Mouse (Mus musculus): ENCODE measurements around the gene Ces1g. TPM values are rescaled to one million over a fixed set of nuclear protein-coding genes. Genes with fewer than 3 reads are reported as not detected.

The Ces1g gene
- polyA plus RNA-seq, 1 experiment = not detected

DNA sequence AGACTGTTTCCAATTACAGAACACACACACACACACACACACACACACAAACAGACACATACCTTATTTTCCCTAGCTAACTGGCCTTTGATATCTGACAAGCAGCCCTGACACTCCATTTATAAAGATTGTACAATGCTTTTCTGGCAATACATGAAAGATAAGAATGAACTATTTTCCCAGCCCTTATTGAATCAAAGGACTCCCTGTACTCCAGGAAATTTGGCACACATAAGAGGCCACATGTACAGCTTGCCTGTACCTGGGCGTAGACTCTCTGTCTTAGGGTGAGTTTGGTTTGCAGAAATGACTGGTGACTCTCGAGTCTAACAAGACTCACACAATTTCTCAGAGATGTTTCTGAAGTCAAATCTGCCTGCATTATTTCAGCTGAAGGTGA lies 53.2 kb downstream of the Ces1g start:
- TF ChIP-seq CTCF (IDR thresholded peaks at IDR 0.05; ENCODE audit: extremely low read depth, insufficient read depth, low read length) (no peak), POLR2A (IDR thresholded peaks at IDR 0.05; ENCODE audit: extremely low read depth, insufficient read depth, low read length) (no peak)
- Histone ChIP-seq H3K27ac (ENCODE audit: insufficient read depth, low read length) (no peak overlapping the region), H3K4me3 (ENCODE audit: insufficient read depth, low read length) (no peak overlapping the region), H3K4me1 (ENCODE audit: control insufficient read depth, insufficient read depth, low read length) (no peaks in the 10 kb centered on the region)

GRCm38 (mm10) chr8:93282349-93282748 lies 54.8 kb downstream of the Ces1g start:
- Histone ChIP-seq H3K4me1 (ENCODE audit: control insufficient read depth, insufficient read depth, low read length) (peaks cover 2% of the 10 kb centered on the region), H3K27ac (ENCODE audit: insufficient read depth, low read length) (no peak overlapping the region)
- TF ChIP-seq CTCF (IDR thresholded peaks at IDR 0.05; ENCODE audit: extremely low read depth, insufficient read depth, low read length) (no peak), POLR2A (IDR thresholded peaks at IDR 0.05; ENCODE audit: extremely low read depth, insufficient read depth, low read length) (no peak)

GRCm38 (mm10) chr8:93279556-93279955 lies 57.6 kb downstream of the Ces1g start, which contains the start of gene Ces1f:
TSS of gene Ces1f (minus strand) at chr8:93279747.
- H3K4me1 ChIP-seq (ENCODE audit: control insufficient read depth, insufficient read depth, low read length) = peaks cover 2% of the 10 kb centered on the region
- no peak within 1 kb of the TSS for H3K27ac ChIP-seq (ENCODE audit: insufficient read depth, low read length)
- no peak within 1 kb of the TSS for H3K4me3 ChIP-seq (ENCODE audit: insufficient read depth, low read length)
- TF ChIP-seq POLR2A (IDR thresholded peaks at IDR 0.05; ENCODE audit: extremely low read depth, insufficient read depth, low read length) = no peak
- no peak for TF ChIP-seq CTCF (IDR thresholded peaks at IDR 0.05; ENCODE audit: extremely low read depth, insufficient read depth, low read length)

More at GRCm38 (mm10) chr8:93282349-93282748, 54.8 kb downstream of the Ces1g start:
- no peak overlapping the region for H3K4me3 ChIP-seq (ENCODE audit: insufficient read depth, low read length)

GRCm38 (mm10) chr8:93278176-93278805 lies 58.8 kb downstream of the Ces1g start:
- peaks cover 4% of the 10 kb centered on the region for H3K4me1 ChIP-seq (ENCODE audit: control insufficient read depth, insufficient read depth, low read length)
- no peak overlapping the region for H3K27ac ChIP-seq (ENCODE audit: insufficient read depth, low read length)
- H3K4me3 ChIP-seq (ENCODE audit: insufficient read depth, low read length) = no peak overlapping the region
- TF ChIP-seq POLR2A (IDR thresholded peaks at IDR 0.05; ENCODE audit: extremely low read depth, insufficient read depth, low read length) (no peak), CTCF (IDR thresholded peaks at IDR 0.05; ENCODE audit: extremely low read depth, insufficient read depth, low read length) (no peak)

DNA sequence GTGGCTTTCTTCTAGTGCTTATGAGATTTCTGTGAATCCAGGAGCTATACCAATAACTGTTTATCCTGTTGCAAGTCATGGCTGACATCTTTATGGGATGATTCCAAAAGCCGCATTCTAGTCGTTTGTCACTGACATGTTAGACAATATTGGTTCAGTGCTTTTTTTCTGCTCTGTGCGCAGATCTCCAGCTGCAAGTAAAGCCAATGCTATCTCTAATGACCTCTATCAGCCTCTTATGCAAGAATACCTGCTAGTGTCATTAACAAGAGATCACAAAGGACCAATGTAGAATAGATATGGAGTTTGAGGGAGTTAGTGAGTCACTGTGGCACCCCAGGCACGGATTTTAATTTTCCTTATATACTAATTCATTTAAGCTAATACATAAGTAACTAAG lies 62.5 kb downstream of the Ces1g start:
- TF ChIP-seq POLR2A (IDR thresholded peaks at IDR 0.05; ENCODE audit: extremely low read depth, insufficient read depth, low read length) (no peak), CTCF (IDR thresholded peaks at IDR 0.05; ENCODE audit: extremely low read depth, insufficient read depth, low read length) (no peak)
- no peak overlapping the region for H3K4me3 ChIP-seq (ENCODE audit: insufficient read depth, low read length)
- no peak overlapping the region for H3K27ac ChIP-seq (ENCODE audit: insufficient read depth, low read length)

GRCm38 (mm10) chr8:93273321-93273720 lies 63.8 kb downstream of the Ces1g start:
- Histone ChIP-seq H3K27ac (ENCODE audit: insufficient read depth, low read length) (peak overlapping the region; percentile 93; the same call in 1 of the 2 replicates), H3K4me1 (ENCODE audit: control insufficient read depth, insufficient read depth, low read length) (peaks cover 8% of the 10 kb centered on the region), H3K4me3 (ENCODE audit: insufficient read depth, low read length) (no peak overlapping the region)
- no peak for TF ChIP-seq CTCF (IDR thresholded peaks at IDR 0.05; ENCODE audit: extremely low read depth, insufficient read depth, low read length)
- TF ChIP-seq POLR2A (IDR thresholded peaks at IDR 0.05; ENCODE audit: extremely low read depth, insufficient read depth, low read length) = no peak

More for the DNA sequence above, 62.5 kb downstream of the Ces1g start:
- H3K4me1 ChIP-seq (ENCODE audit: control insufficient read depth, insufficient read depth, low read length) = peaks cover 10% of the 10 kb centered on the region

GRCm38 (mm10) chr8:93272686-93273085 lies 64.4 kb downstream of the Ces1g start:
- H3K4me1 ChIP-seq (ENCODE audit: control insufficient read depth, insufficient read depth, low read length) = peaks cover 8% of the 10 kb centered on the region
- TF ChIP-seq CTCF (IDR thresholded peaks at IDR 0.05; ENCODE audit: extremely low read depth, insufficient read depth, low read length) = no peak
- no peak for TF ChIP-seq POLR2A (IDR thresholded peaks at IDR 0.05; ENCODE audit: extremely low read depth, insufficient read depth, low read length)
- H3K4me3 ChIP-seq (ENCODE audit: insufficient read depth, low read length) = no peak overlapping the region
- peak overlapping the region; percentile 93 for H3K27ac ChIP-seq (ENCODE audit: insufficient read depth, low read length)

GRCm38 (mm10) chr8:93261436-93261835 lies 75.7 kb downstream of the Ces1g start:
- TF ChIP-seq POLR2A (IDR thresholded peaks at IDR 0.05; ENCODE audit: extremely low read depth, insufficient read depth, low read length) = no peak
- TF ChIP-seq CTCF (IDR thresholded peaks at IDR 0.05; ENCODE audit: extremely low read depth, insufficient read depth, low read length) = no peak
- H3K27ac ChIP-seq (ENCODE audit: insufficient read depth, low read length) = no peak overlapping the region
- H3K4me1 ChIP-seq (ENCODE audit: control insufficient read depth, insufficient read depth, low read length) = no peaks in the 10 kb centered on the region
- H3K4me3 ChIP-seq (ENCODE audit: insufficient read depth, low read length) = no peak overlapping the region

DNA sequence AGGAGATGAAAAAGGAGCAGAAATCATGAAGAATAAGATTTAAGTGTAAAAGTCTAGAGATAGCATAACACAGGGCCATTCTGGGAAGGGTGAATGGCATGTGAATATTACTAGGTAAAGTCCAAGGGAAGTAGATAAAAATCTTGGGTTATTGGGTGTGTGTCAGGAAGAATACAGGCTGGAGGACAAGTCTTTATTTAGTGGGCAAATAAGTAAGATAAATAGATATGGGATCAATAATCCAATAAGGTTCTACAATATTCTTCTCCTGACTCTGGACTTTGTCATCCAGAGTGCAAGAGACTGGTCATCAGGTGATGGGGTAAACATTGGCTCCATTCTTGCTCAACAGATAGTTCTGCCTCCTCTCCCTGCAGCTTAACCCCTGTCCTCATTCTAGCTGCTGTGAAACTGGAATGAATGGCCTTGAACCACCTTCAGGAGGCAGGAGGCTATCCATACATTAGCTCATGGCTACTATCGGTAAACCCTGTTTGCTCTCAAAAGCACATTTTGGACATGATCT lies 84.6 kb downstream of the Ces1g start:
- H3K4me3 ChIP-seq (ENCODE audit: insufficient read depth, low read length) = no peak overlapping the region
- no peak overlapping the region for H3K27ac ChIP-seq (ENCODE audit: insufficient read depth, low read length)
- TF ChIP-seq POLR2A (IDR thresholded peaks at IDR 0.05; ENCODE audit: extremely low read depth, insufficient read depth, low read length) = no peak
- TF ChIP-seq CTCF (IDR thresholded peaks at IDR 0.05; ENCODE audit: extremely low read depth, insufficient read depth, low read length) = no peak
- H3K4me1 ChIP-seq (ENCODE audit: control insufficient read depth, insufficient read depth, low read length) = no peaks in the 10 kb centered on the region

Other genes with a start within 250 kb of the Ces1g start
- not detected in 2 replicates for gene Ces1c, start 206.0 kb downstream of the Ces1g start, polyA plus RNA-seq (2012; rRNA removed)
- 0.94 TPM in 1 of 2 replicates, not detected in the other for gene Ces1d, start 139.5 kb downstream of the Ces1g start, polyA plus RNA-seq (2012; rRNA removed)
- gene Ces1e, start 107.7 kb downstream of the Ces1g start, polyA plus RNA-seq (2012; rRNA removed) = not detected in 2 replicates
- 0.11 TPM in 1 of 2 replicates, not detected in the other for gene Ces1f, start 57.6 kb downstream of the Ces1g start, polyA plus RNA-seq (2012; rRNA removed)
- gene Ces1h, start 42.4 kb upstream of the Ces1g start, polyA plus RNA-seq (2012; rRNA removed) = not detected in 2 replicates
- 1.6 and 1.9 TPM in 2 replicates for gene Ces5a, start 198.5 kb upstream of the Ces1g start, polyA plus RNA-seq (2012; rRNA removed)

Data from cortical plate, adult 2 months (tissue).